Mouse (Mus musculus) lung, adult 2 months (tissue): ENCODE data around the gene Lyz1. TPM values are rescaled to one million over a fixed set of nuclear protein-coding genes. Genes with fewer than 3 reads are reported as not detected.

ENCODE experiments used
- DNase-seq: peaks from one replicate; pipeline ENCODE4 v3.0.0; 2022
- H3K4me1 ChIP-seq: fragments of 200-500 bp; 2 replicates; pipeline ENCODE4 v1.6.1; 2011; ENCODE audit warnings: low read length; ENCODE audit not compliant: control insufficient read depth, insufficient read depth
- H3K4me3 ChIP-seq: fragments of 200-500 bp; replicated peaks from 2 replicates; pipeline ENCODE3; 2011; ENCODE audit warnings: low read depth, mild to moderate bottlenecking, control low read depth, low read length; ENCODE audit errors: extremely low read depth
- CTCF ChIP-seq: fragments of 200-500 bp; IDR thresholded peaks from 2 replicates; pipeline ENCODE4 v1.5.1; 2011; ENCODE audit warnings: mild to moderate bottlenecking, low read length, control low read depth; ENCODE audit not compliant: insufficient read depth
- POLR2A ChIP-seq: fragments of 200-500 bp; IDR thresholded peaks from 2 replicates; pipeline ENCODE4 v1.6.1; 2011; ENCODE audit warnings: low read depth, mild to moderate bottlenecking, control low read depth, low read length, borderline replicate concordance; ENCODE audit errors: extremely low read depth
- WGBS: fragments of 180-500 bp; shearing (Covaris S2); methylation state at CpG from one replicate; pipeline ENCODE4 v1.1.7; 2018; 5-methylcytosine and 5-hydroxymethylcytosine counted together
- polyA plus RNA-seq: library from polyadenylated mRNA; depleted of rRNA; stranded (reverse); fragments of >200 nt; gene quantifications from 2 replicates; pipeline ENCODE4 v1.2.3, GENCODE M21; 2012; rRNA removed

Lyz1 gene
- polyA plus RNA-seq: 304 and 343 TPM in 2 replicates

DNA sequence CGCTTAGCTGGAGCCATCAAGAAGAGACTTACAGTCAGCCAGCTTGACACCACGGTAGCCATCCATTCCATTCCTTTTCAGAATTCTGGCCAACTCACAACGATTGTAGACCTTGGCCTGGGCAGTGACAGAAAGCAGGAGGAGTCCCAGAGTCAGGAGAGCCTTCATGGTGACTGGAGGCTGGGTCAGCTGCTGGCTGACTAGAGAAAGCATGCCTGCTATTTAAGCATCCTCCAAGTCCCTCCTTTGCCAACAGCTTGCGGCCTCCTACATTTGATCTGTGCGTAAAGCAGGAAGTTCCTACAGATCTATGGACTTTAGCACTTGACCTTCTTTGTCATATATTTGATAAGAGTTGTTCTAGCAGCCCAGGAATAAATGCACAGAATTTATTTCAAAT is at the start of gene Lyz1:
Gene Lyz1 (minus strand): TSS at position 198 of the 400 bp plus-strand sequence.
- H3K4me3 ChIP-seq: no peak within 1 kb of the TSS
- WGBS: 53% methylated on average over 5 of the region's 5 CpGs
- DNase-seq: no peak
- no peak for TF ChIP-seq CTCF
- TF ChIP-seq POLR2A: no peak
- no peaks in the 10 kb centered on the region; the same call in 1 of the 2 replicates for H3K4me1 ChIP-seq

DNA sequence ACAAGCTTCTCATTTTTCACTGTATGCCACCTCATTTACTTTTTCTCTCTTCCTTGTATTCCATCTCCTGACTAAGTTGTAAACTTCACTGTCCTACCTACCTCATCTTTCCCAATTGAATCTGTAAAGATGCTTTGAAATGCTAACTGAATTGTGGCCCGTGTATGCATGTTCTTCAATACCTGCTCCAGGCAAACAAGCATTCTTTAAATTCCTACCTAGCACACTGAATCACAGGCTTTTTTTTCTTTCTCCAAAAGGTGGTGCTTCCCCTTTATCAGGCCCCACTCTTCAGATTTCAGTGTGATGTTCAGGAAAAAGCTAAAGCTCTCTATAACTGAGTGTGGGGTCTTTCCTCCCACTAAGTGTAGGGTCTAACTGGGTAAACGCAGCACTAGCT is 49.7 kb upstream of the Lyz1 start:
- WGBS: 71% methylated on average over 2 of the region's 2 CpGs
- H3K4me1 ChIP-seq: peaks cover 3% of the 10 kb centered on the region; the same call in 1 of the 2 replicates
- no peak for DNase-seq
- no peak overlapping the region for H3K4me3 ChIP-seq
- TF ChIP-seq POLR2A (no peak), CTCF (no peak)

GRCm38 (mm10) chr10:117341029-117341428 is 48.4 kb upstream of the Lyz1 start:
- Histone ChIP-seq H3K4me1 (peaks cover 3% of the 10 kb centered on the region; the same call in 1 of the 2 replicates), H3K4me3 (no peak overlapping the region)
- WGBS: 66% methylated on average over 4 of the region's 4 CpGs
- TF ChIP-seq POLR2A (no peak), CTCF (no peak)
- DNase-seq: no peak

DNA sequence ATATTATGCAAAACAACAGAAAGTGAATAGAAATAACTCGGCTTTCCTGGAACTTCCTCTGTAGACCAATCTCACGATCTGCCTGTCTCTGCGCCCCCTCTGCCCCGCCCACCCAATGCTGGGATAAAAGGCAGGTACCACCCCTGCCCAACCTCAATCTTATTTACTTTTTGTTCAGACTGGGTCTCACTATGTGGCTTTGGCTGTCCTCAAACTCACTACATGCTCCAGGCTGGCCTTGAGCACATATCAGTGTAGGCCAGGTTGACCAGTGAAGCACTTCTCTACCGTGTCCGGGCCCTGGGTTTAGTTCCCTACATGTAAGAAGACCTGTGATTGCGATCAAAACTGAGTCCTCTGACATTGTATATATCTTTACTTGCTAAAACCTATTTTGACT is 46.6 kb upstream of the Lyz1 start:
- DNase-seq: no peak
- no peak overlapping the region for H3K4me3 ChIP-seq
- peaks cover 3% of the 10 kb centered on the region; the same call in 1 of the 2 replicates for H3K4me1 ChIP-seq
- TF ChIP-seq POLR2A (no peak), CTCF (no peak)
- 75% methylated on average over 7 of the region's 7 CpGs for WGBS

DNA sequence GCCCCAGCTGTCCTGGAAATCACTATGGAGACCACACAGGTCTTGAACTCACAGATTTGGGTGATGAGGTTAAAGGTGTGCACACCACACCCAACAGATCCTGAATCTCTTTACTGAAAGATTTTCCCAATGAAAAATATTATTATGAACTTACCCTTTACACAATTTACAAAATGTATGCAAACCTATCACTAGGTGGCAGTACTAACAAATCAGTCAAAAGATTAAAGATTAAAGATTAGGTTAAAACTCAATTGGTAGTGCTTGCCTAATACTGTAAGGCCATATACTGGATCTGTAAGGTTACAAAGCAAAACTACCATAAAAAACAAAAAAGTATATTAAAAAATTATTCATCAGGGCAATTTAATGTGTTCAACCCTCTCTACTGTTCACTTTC is 45.3 kb upstream of the Lyz1 start:
- no peaks in the 10 kb centered on the region for H3K4me1 ChIP-seq
- TF ChIP-seq CTCF: no peak
- no peak for TF ChIP-seq POLR2A
- no peak overlapping the region for H3K4me3 ChIP-seq
- DNase-seq: no peak

GRCm38 (mm10) chr10:117335649-117336048 is 43.0 kb upstream of the Lyz1 start:
- no peak for TF ChIP-seq POLR2A
- no peak for TF ChIP-seq CTCF
- no peaks in the 10 kb centered on the region for H3K4me1 ChIP-seq
- WGBS: 20% methylated on average over 4 of the region's 4 CpGs
- no peak for DNase-seq
- no peak overlapping the region for H3K4me3 ChIP-seq

- H3K4me3 ChIP-seq: no peak overlapping the region
- WGBS: 47% methylated on average over 5 of the region's 5 CpGs
- peak; percentile 58 for DNase-seq
- peak; percentile 32; the same call in 1 of the 2 replicates for TF ChIP-seq CTCF
- no peak for TF ChIP-seq POLR2A
- peaks cover 4% of the 10 kb centered on the region for H3K4me1 ChIP-seq
Observed at GRCm38 (mm10) chr10:117330521-117330920, 37.9 kb upstream of the Lyz1 start.

- TF ChIP-seq POLR2A (no peak), CTCF (no peak)
- DNase-seq: no peak
- no peak overlapping the region for H3K4me3 ChIP-seq
- WGBS: 74% methylated on average over 7 of the region's 7 CpGs
- no peaks in the 10 kb centered on the region; the same call in 1 of the 2 replicates for H3K4me1 ChIP-seq
Observed at GRCm38 (mm10) chr10:117323782-117324181, 31.1 kb upstream of the Lyz1 start.

GRCm38 (mm10) chr10:117322630-117323029 is 30.0 kb upstream of the Lyz1 start:
- no peak for DNase-seq
- Histone ChIP-seq H3K4me1 (no peaks in the 10 kb centered on the region), H3K4me3 (no peak overlapping the region)
- WGBS: 86% methylated on average over 5 of the region's 5 CpGs
- TF ChIP-seq CTCF: no peak
- no peak for TF ChIP-seq POLR2A

GRCm38 (mm10) chr10:117320571-117320981 is 27.9 kb upstream of the Lyz1 start:
- Histone ChIP-seq H3K4me1 (no peaks in the 10 kb centered on the region), H3K4me3 (no peak overlapping the region)
- peak; percentile 46 for DNase-seq
- TF ChIP-seq CTCF (no peak), POLR2A (no peak)
- 43% methylated on average over 3 of the region's 3 CpGs for WGBS
